Mouse (Mus musculus): ENCODE results near the gene Zfp362. TPM values are rescaled to one million over a fixed set of nuclear protein-coding genes. Genes with fewer than 3 reads are reported as not detected.

The Zfp362 gene
- polyA plus RNA-seq, 1 experiment, result 29.7 TPM

DNA sequence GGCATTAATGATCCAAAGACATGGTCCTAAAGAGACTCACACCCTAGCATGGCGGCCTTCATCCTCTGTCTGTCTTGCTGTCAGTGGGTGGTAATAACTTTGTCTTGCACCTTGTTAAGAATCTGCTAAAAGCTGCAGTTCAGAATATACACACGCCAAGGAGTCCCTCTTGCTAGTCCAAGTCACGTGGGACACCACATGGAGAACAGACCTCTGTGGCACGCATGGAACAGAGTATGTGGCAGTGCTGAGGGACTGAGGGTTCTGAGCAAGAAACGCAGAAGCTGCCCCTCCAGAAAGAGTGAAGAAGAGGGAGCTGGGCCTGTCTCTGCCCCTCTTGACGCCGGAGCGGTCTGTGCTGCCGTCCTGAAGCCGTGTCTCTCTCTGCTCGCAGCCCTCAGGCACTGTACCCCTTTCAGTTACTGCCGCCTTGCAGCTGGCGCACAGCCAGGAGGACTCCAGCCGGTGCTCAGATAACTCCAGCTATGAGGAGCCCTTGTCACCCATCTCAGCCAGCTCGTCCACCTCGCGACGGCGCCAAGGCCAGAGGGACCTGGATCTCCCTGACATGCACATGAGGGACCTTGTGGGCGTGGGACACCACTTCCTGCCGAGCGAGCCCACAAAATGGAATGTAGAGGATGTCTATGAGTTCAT lies 58.1 kb downstream of the Zfp362 start:
- peaks cover 5% of the 10 kb centered on the region for H3K36me3 ChIP-seq (ENCODE audit: control insufficient read depth, insufficient read depth, low read length)
- H3K27ac ChIP-seq (ENCODE audit: insufficient read depth, low read depth, low read length), result no peak overlapping the region
- H3K4me1 ChIP-seq (ENCODE audit: control insufficient read depth, insufficient read depth, low read length), result no peaks in the 10 kb centered on the region
- DNase-seq, result peak; percentile 38
- no peak overlapping the region for H3K4me3 ChIP-seq (ENCODE audit: insufficient read depth, low read depth, low read length)
- TF ChIP-seq CTCF (conservative IDR thresholded peaks at IDR 0.05; ENCODE audit: insufficient read depth, insufficient read length, low read depth, low read length) (no peak), POLR2A (IDR thresholded peaks at IDR 0.05; ENCODE audit: low read depth, low read length) (no peak)
- WGBS, result 76% methylated on average over 22 of the region's 22 CpGs
- no peaks in the 10 kb centered on the region for H3K27me3 ChIP-seq (replicated peaks; ENCODE audit: control insufficient read depth, insufficient read depth, low read length)

DNA sequence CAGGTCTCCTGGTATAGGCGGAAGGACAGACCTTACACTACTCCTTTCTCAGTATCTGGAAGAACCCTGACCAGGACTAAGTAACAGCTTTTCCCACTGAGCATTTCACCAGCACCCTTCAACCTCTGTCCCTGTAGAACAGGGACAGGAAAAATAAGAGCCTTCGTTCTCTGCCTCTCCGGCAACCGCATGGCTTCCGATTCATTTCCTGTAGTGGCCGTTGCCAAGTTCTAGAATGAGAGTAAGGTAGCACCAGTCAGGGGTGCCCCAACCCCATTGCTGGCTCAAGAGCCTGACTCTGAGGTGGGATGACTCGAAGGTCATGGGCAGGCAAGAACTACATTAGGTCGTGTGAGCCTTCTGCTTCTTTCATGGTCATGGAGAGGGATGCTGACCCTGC lies 60.7 kb downstream of the Zfp362 start:
- Histone ChIP-seq H3K4me1 (ENCODE audit: control insufficient read depth, insufficient read depth, low read length) (peaks cover 3% of the 10 kb centered on the region; the same call in 1 of the 2 replicates), H3K4me3 (ENCODE audit: insufficient read depth, low read depth, low read length) (no peak overlapping the region), H3K36me3 (ENCODE audit: control insufficient read depth, insufficient read depth, low read length) (peaks cover 3% of the 10 kb centered on the region), H3K27me3 (replicated peaks; ENCODE audit: control insufficient read depth, insufficient read depth, low read length) (no peaks in the 10 kb centered on the region), H3K27ac (ENCODE audit: insufficient read depth, low read depth, low read length) (no peak overlapping the region)
- WGBS, result 72% methylated on average over 8 of the region's 8 CpGs
- TF ChIP-seq CTCF (conservative IDR thresholded peaks at IDR 0.05; ENCODE audit: insufficient read depth, insufficient read length, low read depth, low read length) (no peak), POLR2A (IDR thresholded peaks at IDR 0.05; ENCODE audit: low read depth, low read length) (no peak)
- DNase-seq, result no peak

DNA sequence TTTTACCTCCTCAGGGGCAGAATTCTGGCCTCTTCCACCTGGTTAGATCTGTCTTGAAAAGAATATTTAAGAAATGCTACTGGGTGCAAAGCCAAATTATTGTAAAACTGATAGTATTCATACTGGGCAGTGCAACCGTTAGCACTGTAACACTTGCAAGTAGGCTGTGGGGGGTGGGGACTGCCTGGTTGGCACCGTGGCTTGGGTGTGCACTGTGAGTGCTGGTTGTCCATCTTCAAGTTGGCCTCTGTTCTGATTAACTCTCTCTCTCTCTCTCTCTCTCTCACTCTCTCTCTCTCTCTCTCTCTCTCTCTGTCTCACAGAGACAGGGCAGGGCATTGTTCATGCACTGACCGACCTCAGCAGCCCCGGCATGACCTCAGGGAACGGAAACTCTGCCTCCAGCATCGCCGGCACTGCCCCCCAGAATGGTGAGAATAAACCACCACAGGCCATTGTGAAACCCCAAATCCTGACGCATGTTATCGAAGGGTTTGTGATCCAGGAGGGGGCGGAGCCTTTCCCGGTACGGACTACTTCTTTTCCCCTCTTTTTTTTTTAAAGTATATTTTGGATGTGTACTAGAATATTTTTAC lies 62.7 kb downstream of the Zfp362 start:
- 62% methylated on average over 12 of the region's 12 CpGs for WGBS
- H3K4me3 ChIP-seq (ENCODE audit: insufficient read depth, low read depth, low read length), result no peak overlapping the region
- H3K27ac ChIP-seq (ENCODE audit: insufficient read depth, low read depth, low read length), result no peak overlapping the region
- peaks cover 3% of the 10 kb centered on the region; the same call in 1 of the 2 replicates for H3K4me1 ChIP-seq (ENCODE audit: control insufficient read depth, insufficient read depth, low read length)
- no peaks in the 10 kb centered on the region for H3K27me3 ChIP-seq (replicated peaks; ENCODE audit: control insufficient read depth, insufficient read depth, low read length)
- TF ChIP-seq CTCF (conservative IDR thresholded peaks at IDR 0.05; ENCODE audit: insufficient read depth, insufficient read length, low read depth, low read length), result no peak
- TF ChIP-seq POLR2A (IDR thresholded peaks at IDR 0.05; ENCODE audit: low read depth, low read length), result no peak
- no peak for DNase-seq
- H3K36me3 ChIP-seq (ENCODE audit: control insufficient read depth, insufficient read depth, low read length), result peaks cover 1% of the 10 kb centered on the region

DNA sequence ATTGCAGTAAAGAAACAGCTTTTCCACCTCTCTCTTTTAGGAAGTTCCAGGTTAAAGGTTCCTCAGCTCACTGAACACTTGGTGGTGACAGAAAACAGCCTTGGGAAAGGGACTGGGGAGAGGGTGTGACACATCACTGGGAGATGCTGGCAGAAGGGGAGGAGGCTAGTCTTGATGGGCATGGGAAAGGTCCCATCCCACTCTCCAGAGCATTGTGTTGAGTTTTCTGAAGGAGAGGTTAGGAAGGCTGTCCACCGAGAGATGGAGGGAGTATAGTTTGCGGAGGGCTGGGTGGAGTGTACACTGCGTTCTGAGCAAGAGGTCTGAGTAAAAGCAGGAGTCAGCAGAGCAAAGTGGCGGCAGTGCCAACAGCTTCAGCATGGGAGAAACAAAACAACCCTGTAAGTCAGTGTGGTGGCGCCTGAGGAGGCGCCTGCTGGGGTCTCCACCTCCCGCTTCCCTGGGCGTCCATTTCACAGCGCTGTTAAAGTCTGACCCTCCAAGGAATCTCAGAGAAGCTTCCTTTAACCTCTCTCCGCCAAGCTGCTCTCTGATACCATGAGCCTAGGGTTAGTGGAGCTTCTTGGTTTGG lies 63.4 kb downstream of the Zfp362 start:
- TF ChIP-seq POLR2A (IDR thresholded peaks at IDR 0.05; ENCODE audit: low read depth, low read length) (no peak), CTCF (conservative IDR thresholded peaks at IDR 0.05; ENCODE audit: insufficient read depth, insufficient read length, low read depth, low read length) (no peak)
- Histone ChIP-seq H3K27me3 (replicated peaks; ENCODE audit: control insufficient read depth, insufficient read depth, low read length) (no peaks in the 10 kb centered on the region), H3K4me3 (ENCODE audit: insufficient read depth, low read depth, low read length) (no peak overlapping the region), H3K36me3 (ENCODE audit: control insufficient read depth, insufficient read depth, low read length) (peaks cover 1% of the 10 kb centered on the region; the same call in 1 of the 2 replicates), H3K27ac (ENCODE audit: insufficient read depth, low read depth, low read length) (no peak overlapping the region), H3K4me1 (ENCODE audit: control insufficient read depth, insufficient read depth, low read length) (peaks cover 8% of the 10 kb centered on the region; the same call in 1 of the 2 replicates)
- 67% methylated on average over 10 of the region's 10 CpGs for WGBS
- DNase-seq, result no peak

DNA sequence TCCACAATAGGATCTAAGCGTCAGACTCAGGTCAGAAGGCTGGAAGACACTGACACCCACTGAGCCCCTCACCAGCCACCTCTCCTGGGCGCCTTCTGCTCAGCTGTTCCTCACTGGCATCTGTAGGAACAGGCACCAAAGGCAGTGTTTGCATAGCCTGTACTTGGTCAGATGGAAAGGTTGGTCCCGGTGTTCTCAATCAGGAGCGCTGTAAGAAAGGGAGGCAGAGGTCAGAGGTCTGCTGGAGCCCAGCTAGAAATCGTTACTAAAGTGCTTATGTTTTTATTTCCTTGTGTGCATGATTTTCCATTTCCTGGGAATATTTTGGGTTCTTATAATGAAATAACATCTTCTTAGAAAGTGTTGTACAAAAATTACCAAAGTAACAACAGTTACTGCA lies 63.9 kb downstream of the Zfp362 start:
- Histone ChIP-seq H3K27ac (ENCODE audit: insufficient read depth, low read depth, low read length) (peak overlapping the region; percentile 29; the same call in 1 of the 2 replicates), H3K27me3 (replicated peaks; ENCODE audit: control insufficient read depth, insufficient read depth, low read length) (no peaks in the 10 kb centered on the region), H3K4me3 (ENCODE audit: insufficient read depth, low read depth, low read length) (no peak overlapping the region), H3K36me3 (ENCODE audit: control insufficient read depth, insufficient read depth, low read length) (peaks cover 1% of the 10 kb centered on the region; the same call in 1 of the 2 replicates), H3K4me1 (ENCODE audit: control insufficient read depth, insufficient read depth, low read length) (peaks cover 14% of the 10 kb centered on the region)
- DNase-seq, result no peak
- 30% methylated on average over 5 of the region's 5 CpGs for WGBS
- TF ChIP-seq CTCF (conservative IDR thresholded peaks at IDR 0.05; ENCODE audit: insufficient read depth, insufficient read length, low read depth, low read length) (no peak), POLR2A (IDR thresholded peaks at IDR 0.05; ENCODE audit: low read depth, low read length) (no peak)

DNA sequence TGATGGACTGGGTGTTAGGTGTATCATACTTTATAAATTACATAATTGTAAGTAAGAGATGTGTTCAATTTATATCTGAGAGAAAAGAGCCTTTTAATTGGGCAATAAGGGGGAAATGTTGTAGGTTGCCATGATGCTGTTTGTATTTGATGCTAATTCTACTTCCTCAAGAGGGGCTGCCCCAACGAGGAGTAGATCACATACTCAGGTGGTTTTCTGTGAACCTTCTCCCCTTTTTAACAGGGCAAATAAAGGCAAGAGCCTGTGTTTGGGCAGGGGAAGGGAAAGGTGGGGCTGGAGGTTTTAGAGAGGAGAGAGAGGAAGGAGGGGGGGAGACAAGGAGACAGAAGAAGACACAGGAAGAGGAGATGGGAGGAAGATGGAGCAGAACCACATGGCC lies 65.0 kb downstream of the Zfp362 start:
- TF ChIP-seq CTCF (conservative IDR thresholded peaks at IDR 0.05; ENCODE audit: insufficient read depth, insufficient read length, low read depth, low read length) (no peak), POLR2A (IDR thresholded peaks at IDR 0.05; ENCODE audit: low read depth, low read length) (no peak)
- no peak for DNase-seq
- H3K27ac ChIP-seq (ENCODE audit: insufficient read depth, low read depth, low read length), result no peak overlapping the region
- no peaks in the 10 kb centered on the region for H3K27me3 ChIP-seq (replicated peaks; ENCODE audit: control insufficient read depth, insufficient read depth, low read length)
- H3K4me1 ChIP-seq (ENCODE audit: control insufficient read depth, insufficient read depth, low read length), result peaks cover 22% of the 10 kb centered on the region
- no peaks in the 10 kb centered on the region for H3K36me3 ChIP-seq (ENCODE audit: control insufficient read depth, insufficient read depth, low read length)
- 48% methylated on average over 1 of the region's 1 CpGs for WGBS
- no peak overlapping the region for H3K4me3 ChIP-seq (ENCODE audit: insufficient read depth, low read depth, low read length)
